Mouse (Mus musculus) cerebellum, adult 8-10 months (tissue): ENCODE results near the gene Kcnk15.

ENCODE experiments used
- DNase-seq: peaks from one replicate; pipeline ENCODE4 v3.0.0; 2022

Gene Kcnk15

GRCm38 (mm10) chr2:163876830-163877498, 23.5 kb downstream of the Kcnk15 start:
- DNase-seq = no peak

- DNase-seq = peak; percentile 64
These were observed 27.4 kb downstream of the Kcnk15 start for GRCm38 (mm10) chr2:163880891-163881290.

- no peak for DNase-seq
These were observed 29.6 kb downstream of the Kcnk15 start for GRCm38 (mm10) chr2:163882859-163883652.

- DNase-seq = no peak
These were observed 36.0 kb downstream of the Kcnk15 start for GRCm38 (mm10) chr2:163889411-163889810.

GRCm38 (mm10) chr2:163890586-163890985, 37.1 kb downstream of the Kcnk15 start:
- no peak for DNase-seq

GRCm38 (mm10) chr2:163891271-163891670, 37.8 kb downstream of the Kcnk15 start:
- DNase-seq = no peak

GRCm38 (mm10) chr2:163893446-163894370, 40.3 kb downstream of the Kcnk15 start:
- no peak for DNase-seq

- DNase-seq = no peak
These were observed 41.7 kb downstream of the Kcnk15 start for GRCm38 (mm10) chr2:163895156-163895555.

GRCm38 (mm10) chr2:163897026-163897425, 43.6 kb downstream of the Kcnk15 start:
- DNase-seq = no peak

GRCm38 (mm10) chr2:163897988-163898535, 44.6 kb downstream of the Kcnk15 start:
- DNase-seq = no peak

- DNase-seq = no peak
These were observed 46.5 kb downstream of the Kcnk15 start for GRCm38 (mm10) chr2:163899910-163900411.

GRCm38 (mm10) chr2:163901043-163901442, 47.6 kb downstream of the Kcnk15 start:
- no peak for DNase-seq

- DNase-seq = no peak
These were observed 49.0 kb downstream of the Kcnk15 start for GRCm38 (mm10) chr2:163902448-163902847.

- peak; percentile 73 for DNase-seq
These were observed 50.0 kb downstream of the Kcnk15 start for GRCm38 (mm10) chr2:163903461-163903860.

GRCm38 (mm10) chr2:163904323-163904722, 50.9 kb downstream of the Kcnk15 start:
- DNase-seq = peak; percentile 73

- DNase-seq = no peak
These were observed 53.7 kb downstream of the Kcnk15 start for GRCm38 (mm10) chr2:163907131-163907530.
